Mouse (Mus musculus) erythroblast, embryonic 14.5 days (primary cell): Measurements from ENCODE around the gene Galt.

ENCODE experiments used
- GATA1 ChIP-seq: IDR thresholded peaks from 2 replicates; pipeline ENCODE4 v1.6.1; 2012; ENCODE audit warnings: low read length, inconsistent platforms, mixed read lengths
- TAL1 ChIP-seq: IDR thresholded peaks from 3 replicates; pipeline ENCODE4 v1.6.1; 2012; ENCODE audit warnings: low read length, inconsistent platforms, mixed read lengths

GRCm38 (mm10) chr4:41716834-41717233 is 38.2 kb upstream of the Galt start:
- TF ChIP-seq GATA1 (no peak), TAL1 (no peak)
